Mouse (Mus musculus) hindbrain, postnatal 0 days (tissue): ENCODE results near the gene Prorsd1. TPM values are rescaled to one million over a fixed set of nuclear protein-coding genes. Genes with fewer than 3 reads are reported as not detected.

Source experiments
- ATAC-seq: fragments of 200-750 bp; cut with Nextera tagmentation; 2 replicates; pipeline ENCODE4 v1.8.0; 2017; ENCODE audit warnings: mild to moderate bottlenecking, moderate TSS enrichment, moderate library complexity
- DNase-seq: peaks from one replicate; pipeline ENCODE4 v3.0.0-alpha.2; 2015; ENCODE audit warnings: low spot score
- H3K27ac ChIP-seq: fragments of 300-500 bp; sonication (generic); 2 replicates; pipeline ENCODE4 v1.5.1; 2014; ENCODE audit warnings: mild to moderate bottlenecking
- H3K27me3 ChIP-seq: fragments of 300-500 bp; sonication (generic); 2 replicates; pipeline ENCODE4 v1.6.1; 2014; ENCODE audit warnings: low read length, mixed read lengths; ENCODE audit not compliant: insufficient read depth
- H3K36me3 ChIP-seq: fragments of 300-500 bp; sonication (generic); 2 replicates; pipeline ENCODE4 v1.6.1; 2014; ENCODE audit warnings: low read length, mixed read lengths; ENCODE audit not compliant: insufficient read depth
- H3K4me1 ChIP-seq: fragments of 300-500 bp; sonication (generic); 2 replicates; pipeline ENCODE4 v1.6.1; 2014; ENCODE audit warnings: antibody characterized with exemption, low read length, mixed read lengths; ENCODE audit not compliant: insufficient read depth
- H3K4me2 ChIP-seq: fragments of 300-500 bp; sonication (generic); 2 replicates; pipeline ENCODE4 v1.6.1; 2014; ENCODE audit warnings: low read depth, mild to moderate bottlenecking, low read length, moderate library complexity, mixed read lengths
- H3K4me3 ChIP-seq: fragments of 300-500 bp; sonication (generic); 2 replicates; pipeline ENCODE4 v1.5.1; 2014; ENCODE audit warnings: low read length
- H3K9ac ChIP-seq: fragments of 300-500 bp; sonication (generic); replicated peaks from 2 replicates; pipeline ENCODE4 v1.6.1; 2014; ENCODE audit warnings: mild to moderate bottlenecking, low read length, moderate library complexity, mixed read lengths
- H3K9me3 ChIP-seq: fragments of 300-500 bp; sonication (generic); 2 replicates; pipeline ENCODE4 v1.6.1; 2016; ENCODE audit warnings: low read length, mixed read lengths
- CTCF ChIP-seq: IDR thresholded peaks from 2 replicates; pipeline ENCODE4 v1.5.1; 2016; ENCODE audit warnings: antibody characterized with exemption, control low read depth, low read depth
- WGBS: fragments of 180-500 bp; shearing (Covaris S2); extraction: QIAGEN DNeasy Blood & Tissue Kit; methylation state at CpG from one replicate; pipeline ENCODE4 v1.1.7; 2014; 5-methylcytosine and 5-hydroxymethylcytosine counted together
- polyA plus RNA-seq: library from polyadenylated mRNA; unstranded; fragments of >200 nt; fragmentation: Nextera tagmentation; extraction: Ambion mirVana; gene quantifications from 2 replicates; pipeline ENCODE4 v1.2.1, GENCODE M21; 2015
- total RNA-seq: library from RNA; depleted of rRNA; stranded (reverse); fragments of >200 nt; gene quantifications from 2 replicates; pipeline ENCODE4 v1.2.3, GENCODE M21; 2014; rRNA removed

The Prorsd1 gene
- 2.0 and 3.8 TPM in 2 replicates for total RNA-seq
- 10.0 and 10.8 TPM in 2 replicates for polyA plus RNA-seq

- DNase-seq (peak; percentile 93), ATAC-seq (peak; percentile 99)
- Histone ChIP-seq H3K27me3 (no peaks in the 10 kb centered on the region), H3K36me3 (peaks cover 10% of the 10 kb centered on the region; the same call in 1 of the 2 replicates), H3K27ac (peak within 1 kb of the TSS; percentile 70), H3K9me3 (no peaks in the 10 kb centered on the region), H3K4me1 (no peaks in the 10 kb centered on the region), H3K4me2 (peak within 1 kb of the TSS; percentile 63), H3K4me3 (peak within 1 kb of the TSS; percentile 50), H3K9ac (peak within 1 kb of the TSS; percentile 65)
- no peak for TF ChIP-seq CTCF
- 3% methylated on average over 40 of the region's 40 CpGs for WGBS
Observed at GRCm38 (mm10) chr11:29514682-29515412, at the start of gene Prorsd1. Prorsd1 (minus strand) TSS chr11:29515033.

- ATAC-seq: no peak
- no peaks in the 10 kb centered on the region for H3K9me3 ChIP-seq
- DNase-seq: no peak
- WGBS: 93% methylated on average over 2 of the region's 2 CpGs
- no peak overlapping the region for H3K4me2 ChIP-seq
- no peaks in the 10 kb centered on the region for H3K36me3 ChIP-seq
- TF ChIP-seq CTCF: no peak
- H3K27ac ChIP-seq: no peak overlapping the region
- no peaks in the 10 kb centered on the region for H3K27me3 ChIP-seq
- no peaks in the 10 kb centered on the region for H3K4me1 ChIP-seq
- no peak overlapping the region for H3K4me3 ChIP-seq
- no peak overlapping the region for H3K9ac ChIP-seq
Observed at GRCm38 (mm10) chr11:29563406-29563805, 48.6 kb upstream of the Prorsd1 start.

GRCm38 (mm10) chr11:29560990-29561389, 46.2 kb upstream of the Prorsd1 start:
- ATAC-seq: no peak
- H3K4me1 ChIP-seq: no peaks in the 10 kb centered on the region
- H3K9me3 ChIP-seq: no peaks in the 10 kb centered on the region
- H3K9ac ChIP-seq: no peak overlapping the region
- no peak overlapping the region for H3K27ac ChIP-seq
- no peak overlapping the region for H3K4me2 ChIP-seq
- WGBS: 90% methylated on average over 3 of the region's 3 CpGs
- H3K27me3 ChIP-seq: no peaks in the 10 kb centered on the region
- no peaks in the 10 kb centered on the region for H3K36me3 ChIP-seq
- TF ChIP-seq CTCF: no peak
- H3K4me3 ChIP-seq: no peak overlapping the region
- DNase-seq: no peak

GRCm38 (mm10) chr11:29560452-29560851, 45.6 kb upstream of the Prorsd1 start:
- TF ChIP-seq CTCF: no peak
- Histone ChIP-seq H3K9ac (no peak overlapping the region), H3K27me3 (no peaks in the 10 kb centered on the region), H3K4me1 (no peaks in the 10 kb centered on the region), H3K9me3 (no peaks in the 10 kb centered on the region), H3K36me3 (no peaks in the 10 kb centered on the region), H3K4me2 (no peak overlapping the region), H3K27ac (no peak overlapping the region), H3K4me3 (no peak overlapping the region)
- DNase-seq: no peak
- 91% methylated on average over 9 of the region's 9 CpGs for WGBS
- no peak for ATAC-seq

- peaks cover 9% of the 10 kb centered on the region; the same call in 1 of the 2 replicates for H3K36me3 ChIP-seq
- H3K9me3 ChIP-seq: no peaks in the 10 kb centered on the region
- 95% methylated on average over 1 of the region's 1 CpGs for WGBS
- ATAC-seq: no peak
- H3K27ac ChIP-seq: no peak overlapping the region
- no peaks in the 10 kb centered on the region for H3K27me3 ChIP-seq
- TF ChIP-seq CTCF: no peak
- H3K4me1 ChIP-seq: peaks cover 6% of the 10 kb centered on the region; the same call in 1 of the 2 replicates
- H3K4me3 ChIP-seq: no peak overlapping the region
- no peak overlapping the region for H3K9ac ChIP-seq
- DNase-seq: no peak
- no peak overlapping the region for H3K4me2 ChIP-seq
Observed at GRCm38 (mm10) chr11:29549425-29549778, 34.6 kb upstream of the Prorsd1 start.

GRCm38 (mm10) chr11:29548504-29549424, 33.9 kb upstream of the Prorsd1 start:
- Histone ChIP-seq H3K9ac (peak overlapping the region; percentile 84), H3K9me3 (no peaks in the 10 kb centered on the region), H3K4me3 (peak overlapping the region; percentile 77), H3K4me2 (peak overlapping the region; percentile 80), H3K36me3 (peaks cover 16% of the 10 kb centered on the region; the same call in 1 of the 2 replicates), H3K27me3 (no peaks in the 10 kb centered on the region), H3K27ac (peak overlapping the region; percentile 93; the same call in 1 of the 2 replicates), H3K4me1 (peaks cover 6% of the 10 kb centered on the region; the same call in 1 of the 2 replicates)
- TF ChIP-seq CTCF: no peak
- ATAC-seq (no peak), DNase-seq (no peak)
- 26% methylated on average over 23 of the region's 23 CpGs for WGBS
